Mouse (Mus musculus) cerebellum, adult (tissue): ENCODE measurements around the gene Cilp.
"Not testable (repeated sequence)": the region's sequence is repeated elsewhere in the genome, so short reads cannot be mapped to it uniquely, and the experiment has no call there.

Source experiments
- ATAC-seq: cut with Nextera tagmentation; 2 replicates; pipeline ENCODE4 v1.9.2; 2017; ENCODE audit warnings: mild to moderate bottlenecking, moderate library complexity, mixed read lengths; ENCODE audit not compliant: insufficient number of reproducible peaks, low FRiP score, low TSS enrichment

Cilp gene

GRCm38 (mm10) chr9:65264959-65265358 lies at the start of gene Cilp:
Gene Cilp (plus strand): TSS chr9:65265180.
- ATAC-seq, result no peak

GRCm38 (mm10) chr9:65215494-65216126 lies 49.4 kb upstream of the Cilp start:
- ATAC-seq, result 0 out of 2 replicates have a peak, but pooled peaks have one; percentile 11

DNA sequence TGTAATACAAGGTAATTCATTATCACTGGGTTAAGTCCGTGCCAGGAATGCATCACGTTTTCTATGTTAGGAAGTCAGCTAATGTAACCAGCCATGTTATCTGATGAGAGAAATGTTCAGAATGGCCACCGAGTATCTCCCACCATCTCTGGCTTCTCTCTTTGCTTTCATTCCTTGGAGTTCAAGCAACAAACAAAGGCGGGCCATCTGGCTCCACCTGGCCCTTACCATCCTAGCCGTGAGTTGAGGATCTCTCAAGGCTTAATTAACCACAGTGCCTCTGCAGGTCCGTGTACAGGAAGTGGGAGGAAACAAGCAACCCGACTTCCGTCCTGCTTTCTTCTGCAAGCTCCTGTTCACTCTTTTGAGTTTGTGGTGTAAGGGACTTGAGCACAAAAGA lies 48.0 kb upstream of the Cilp start:
- no peak for ATAC-seq

- no peak for ATAC-seq
These were observed 47.3 kb upstream of the Cilp start for GRCm38 (mm10) chr9:65217661-65218060.

DNA sequence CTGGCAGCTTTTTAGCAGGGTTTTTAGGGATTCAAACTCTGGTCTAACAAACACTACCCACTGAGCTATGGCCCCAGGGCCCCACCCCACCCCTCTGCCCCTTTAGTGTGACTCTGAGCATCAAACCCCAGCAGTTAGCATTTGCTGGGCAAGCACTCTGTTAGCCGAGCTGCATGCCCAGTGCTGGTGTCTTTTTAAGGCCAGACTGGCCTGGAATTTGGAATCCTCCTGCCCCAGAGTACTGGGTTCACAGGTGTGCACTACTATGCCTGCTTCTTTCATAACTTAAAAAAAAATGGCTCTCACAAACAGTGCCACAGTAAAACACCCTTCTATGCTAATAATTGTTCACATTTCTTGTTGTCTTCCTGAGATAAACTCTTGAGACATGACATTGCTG lies 46.1 kb upstream of the Cilp start:
- no peak for ATAC-seq

DNA sequence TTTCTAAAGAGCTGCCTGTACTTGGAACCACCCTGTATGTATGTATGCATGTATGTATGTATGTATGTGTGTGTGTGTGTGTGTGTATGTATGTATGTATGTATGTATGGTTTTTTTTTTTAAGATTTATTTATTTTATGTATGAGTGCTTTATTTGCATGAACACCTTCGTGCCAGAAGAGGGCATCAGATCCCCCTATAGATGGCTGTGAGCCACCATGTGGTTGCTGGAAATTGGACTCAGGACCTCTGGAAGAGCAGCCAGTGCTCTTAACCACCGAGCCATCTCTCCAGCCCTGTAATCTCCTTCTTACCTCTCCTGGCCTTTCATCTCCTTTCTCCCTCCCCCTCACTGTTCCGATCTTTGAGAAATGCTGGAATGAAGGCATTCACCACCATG lies 44.6 kb upstream of the Cilp start:
- ATAC-seq, result not testable (repeated sequence)

GRCm38 (mm10) chr9:65223927-65224326 lies 41.1 kb upstream of the Cilp start:
- no peak for ATAC-seq

- no peak for ATAC-seq
These were observed 39.2 kb upstream of the Cilp start for GRCm38 (mm10) chr9:65225795-65226194.

GRCm38 (mm10) chr9:65230250-65230649 lies 34.7 kb upstream of the Cilp start:
- ATAC-seq, result no peak

- ATAC-seq, result no peak
These were observed 33.7 kb upstream of the Cilp start for GRCm38 (mm10) chr9:65231284-65231683.

DNA sequence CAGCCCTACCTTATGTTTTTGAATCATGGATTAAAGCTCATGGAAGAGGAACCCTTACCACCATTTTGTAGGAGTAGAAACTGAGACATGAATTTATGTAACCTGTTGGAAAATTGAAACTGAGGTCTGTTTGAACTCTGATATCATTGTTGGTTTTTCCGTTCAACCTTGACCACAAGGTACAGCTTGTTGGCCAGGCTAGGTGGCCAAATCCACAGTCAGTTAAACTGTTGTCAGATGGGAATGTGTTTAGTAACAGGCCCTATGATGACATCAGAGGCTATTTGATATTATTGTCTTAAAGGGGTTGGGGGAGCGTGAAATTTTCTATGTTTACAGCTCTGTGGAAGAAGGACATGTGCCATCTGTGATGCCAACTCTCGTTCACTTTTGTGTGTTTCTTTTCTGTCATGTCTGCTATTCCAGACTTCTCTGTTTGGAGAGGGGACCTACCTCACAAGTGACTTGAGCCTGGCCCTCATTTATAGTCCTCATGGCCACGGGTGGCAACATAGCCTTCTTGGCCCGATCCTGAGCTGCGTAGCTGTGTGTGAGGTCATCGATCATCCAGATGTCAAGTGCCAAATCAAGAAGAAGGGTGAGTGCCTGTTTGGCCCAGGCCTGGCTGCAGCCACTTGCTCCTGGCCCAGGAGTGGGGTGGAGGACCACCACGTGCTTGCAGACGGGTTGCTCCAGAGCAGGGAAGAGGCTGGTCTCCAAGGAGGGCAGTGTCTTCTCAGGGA lies 31.6 kb upstream of the Cilp start:
- no peak for ATAC-seq

DNA sequence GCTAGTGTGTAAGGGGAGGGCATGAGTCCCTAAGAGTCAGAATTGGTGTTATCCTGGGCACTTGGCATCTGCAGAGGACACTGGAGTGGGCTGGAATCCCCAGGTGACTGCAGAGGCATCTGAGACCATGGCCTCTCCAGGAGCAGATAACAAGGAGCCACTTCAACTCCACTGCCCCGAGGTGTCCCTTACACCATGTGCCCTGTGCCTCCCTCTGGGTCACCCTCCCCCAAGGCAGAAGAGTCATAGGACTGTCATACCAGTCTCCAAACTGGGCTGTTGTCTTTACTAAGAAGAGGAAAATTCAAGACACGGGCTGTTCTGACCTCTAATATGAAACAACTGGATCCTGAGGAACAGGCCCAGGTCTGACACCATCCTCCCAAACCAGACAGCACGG lies 30.2 kb upstream of the Cilp start:
- ATAC-seq, result no peak

DNA sequence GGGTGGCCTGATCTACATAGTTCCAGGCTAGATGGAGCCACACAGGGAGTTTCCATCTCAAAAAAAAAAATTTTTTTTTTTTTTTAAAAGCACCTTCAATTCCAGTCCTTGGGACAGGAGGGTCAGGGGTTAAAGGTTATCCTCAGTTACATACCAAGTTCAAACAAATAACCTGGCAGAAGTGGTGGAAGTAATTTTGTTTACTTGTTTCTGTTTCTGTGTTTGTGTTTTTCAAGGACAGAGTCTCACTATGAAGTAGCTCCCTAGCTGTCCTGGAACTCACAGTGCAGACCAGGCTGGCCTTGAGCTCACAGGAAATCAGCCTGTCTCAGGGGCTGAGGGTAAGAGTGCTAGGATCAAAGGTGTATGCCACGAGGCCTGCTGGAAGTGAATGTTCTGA lies 29.4 kb upstream of the Cilp start:
- ATAC-seq, result no peak

- ATAC-seq, result no peak
These were observed 27.4 kb upstream of the Cilp start for GRCm38 (mm10) chr9:65237616-65238015.

- no peak for ATAC-seq
These were observed 26.7 kb upstream of the Cilp start for GRCm38 (mm10) chr9:65238191-65238760.

DNA sequence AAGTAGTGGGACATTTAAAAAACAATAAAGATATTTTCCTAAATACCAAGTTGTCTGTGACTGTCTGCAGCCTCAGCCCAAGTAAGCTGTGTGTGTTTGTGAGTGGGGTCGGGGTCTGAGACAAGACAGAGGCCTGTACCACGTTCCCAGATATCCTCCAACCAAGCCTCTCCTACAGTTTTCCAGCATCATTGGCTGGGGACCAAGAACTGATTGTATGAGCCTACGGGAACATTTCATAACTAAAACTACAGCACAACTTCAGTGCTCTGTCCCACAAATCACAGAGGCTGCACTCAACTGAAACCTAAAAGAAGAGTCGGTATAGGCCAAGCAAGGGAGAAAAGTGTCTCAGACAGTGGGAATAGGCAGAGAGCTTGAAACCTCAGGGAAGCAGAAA lies 25.8 kb upstream of the Cilp start:
- ATAC-seq, result no peak

DNA sequence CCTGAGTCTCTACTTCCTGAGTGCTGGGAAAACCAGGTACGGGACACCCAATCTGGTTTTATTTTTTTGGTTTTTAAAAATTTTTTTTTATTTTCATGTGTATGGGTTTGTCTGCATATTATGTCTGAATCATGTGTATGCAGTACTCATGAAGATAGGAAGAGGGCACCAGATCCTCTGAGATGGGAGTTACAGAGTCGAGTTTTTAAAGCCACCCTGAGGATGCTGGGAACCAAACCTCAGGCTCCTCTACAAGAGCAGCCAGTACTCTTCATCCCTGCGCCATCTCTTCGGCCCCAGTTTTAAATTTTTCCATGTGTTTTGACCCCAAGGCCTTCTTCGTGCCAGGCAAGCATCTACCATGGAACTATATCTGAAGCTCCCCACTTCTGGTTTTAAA lies 25.2 kb upstream of the Cilp start:
- no peak for ATAC-seq

GRCm38 (mm10) chr9:65240587-65240986 lies 24.4 kb upstream of the Cilp start:
- no peak for ATAC-seq

- ATAC-seq, result no peak
These were observed 23.0 kb upstream of the Cilp start for GRCm38 (mm10) chr9:65241973-65242372.

DNA sequence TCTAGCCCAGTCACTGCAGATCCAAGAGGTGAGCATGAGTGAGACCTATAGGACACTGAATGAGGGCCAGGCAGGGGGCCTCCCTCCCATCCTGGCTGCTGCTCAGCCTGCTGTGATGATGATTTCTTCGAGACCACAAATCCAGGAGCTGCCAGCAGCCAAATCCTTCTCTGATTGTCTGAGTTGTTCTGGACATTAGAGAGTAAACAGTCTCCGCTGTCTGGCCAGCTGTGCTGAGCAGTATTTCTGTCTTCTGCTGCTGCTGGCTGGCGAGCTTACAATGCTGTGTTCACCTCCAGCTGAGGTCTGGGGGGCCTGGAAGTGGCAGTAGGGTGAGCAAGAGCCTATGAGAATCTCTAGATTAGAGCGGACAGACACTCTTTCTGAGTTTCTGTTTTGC lies 21.7 kb upstream of the Cilp start:
- no peak for ATAC-seq

GRCm38 (mm10) chr9:65244036-65244806 lies 20.8 kb upstream of the Cilp start:
- no peak for ATAC-seq
